Mouse (Mus musculus) ES-Bruce4 (cell line): ENCODE data around the gene Ctnna3. TPM values are rescaled to one million over a fixed set of nuclear protein-coding genes. Genes with fewer than 3 reads are reported as not detected.

Experiments used
- H3K27ac ChIP-seq: 2 replicates; pipeline ENCODE4 v1.5.1; 2012; ENCODE audit warnings: low read length, inconsistent platforms; ENCODE audit not compliant: insufficient read depth
- H3K27me3 ChIP-seq: 2 replicates; pipeline ENCODE4 v1.6.1; 2012; ENCODE audit warnings: mild to moderate bottlenecking, low read length, inconsistent platforms; ENCODE audit not compliant: control insufficient read depth, poor library complexity, insufficient read depth, severe bottlenecking
- H3K36me3 ChIP-seq: 2 replicates; pipeline ENCODE4 v1.6.1; 2012; ENCODE audit warnings: inconsistent platforms, mild to moderate bottlenecking, low read length, moderate library complexity; ENCODE audit not compliant: control insufficient read depth, poor library complexity, insufficient read depth, severe bottlenecking
- H3K4me1 ChIP-seq: one replicate; pipeline ENCODE4 v1.8.1; 2011; ENCODE audit warnings: low read length; ENCODE audit not compliant: control insufficient read depth, insufficient read depth
- H3K4me3 ChIP-seq: 2 replicates; pipeline ENCODE4 v1.5.1; 2011; ENCODE audit warnings: low read depth, mild to moderate bottlenecking, low read length
- H3K9ac ChIP-seq: 2 replicates; pipeline ENCODE4 v1.6.1; 2012; ENCODE audit warnings: low read depth, mild to moderate bottlenecking, inconsistent platforms; ENCODE audit not compliant: poor library complexity, severe bottlenecking
- H3K9me3 ChIP-seq: replicated peaks from 2 replicates; pipeline ENCODE4 v1.6.1; 2012; ENCODE audit warnings: mild to moderate bottlenecking, low read length, inconsistent platforms; ENCODE audit not compliant: control insufficient read depth, poor library complexity, insufficient read depth, severe bottlenecking
- CTCF ChIP-seq: IDR thresholded peaks from one replicate; pipeline ENCODE4 v1.8.1; 2011; ENCODE audit warnings: low read depth, low read length
- EP300 ChIP-seq: IDR thresholded peaks from 2 replicates; pipeline ENCODE4 v1.6.1; 2011; ENCODE audit warnings: low read depth, low read length; ENCODE audit not compliant: insufficient read depth
- POLR2A ChIP-seq: IDR thresholded peaks from one replicate; pipeline ENCODE4 v1.8.1; 2011; ENCODE audit warnings: low read length; ENCODE audit not compliant: insufficient read depth
- polyA plus RNA-seq: library from polyadenylated mRNA; stranded (reverse); fragments of >200 nt; gene quantifications from 2 replicates; pipeline ENCODE4 v1.2.4, GENCODE M21; 2011; ENCODE audit warnings: low read depth; ENCODE audit not compliant: missing spikeins, insufficient read depth, insufficient read length

Ctnna3 gene
- polyA plus RNA-seq, 1 experiment = not detected

- no peaks in the 10 kb centered on the region for H3K36me3 ChIP-seq
- H3K27me3 ChIP-seq = no peaks in the 10 kb centered on the region
- H3K9ac ChIP-seq = no peak overlapping the region
- no peak overlapping the region for H3K4me3 ChIP-seq
- H3K9me3 ChIP-seq = no peaks in the 10 kb centered on the region
- H3K4me1 ChIP-seq = no peaks in the 10 kb centered on the region
- TF ChIP-seq EP300 (no peak), CTCF (no peak), POLR2A (no peak)
- no peak overlapping the region for H3K27ac ChIP-seq
Measured at GRCm38 (mm10) chr10:63478946-63479345, 49.0 kb downstream of the Ctnna3 start.

GRCm38 (mm10) chr10:63480066-63480465 lies 50.2 kb downstream of the Ctnna3 start:
- H3K4me1 ChIP-seq = no peaks in the 10 kb centered on the region
- no peak overlapping the region for H3K9ac ChIP-seq
- H3K27ac ChIP-seq = no peak overlapping the region
- H3K9me3 ChIP-seq = no peaks in the 10 kb centered on the region
- no peaks in the 10 kb centered on the region for H3K36me3 ChIP-seq
- no peak overlapping the region for H3K4me3 ChIP-seq
- no peaks in the 10 kb centered on the region for H3K27me3 ChIP-seq
- TF ChIP-seq EP300 (no peak), POLR2A (no peak), CTCF (no peak)

GRCm38 (mm10) chr10:63488346-63488745 lies 58.4 kb downstream of the Ctnna3 start:
- H3K4me3 ChIP-seq = no peak overlapping the region
- H3K4me1 ChIP-seq = no peaks in the 10 kb centered on the region
- no peaks in the 10 kb centered on the region for H3K36me3 ChIP-seq
- H3K27me3 ChIP-seq = no peaks in the 10 kb centered on the region
- no peak overlapping the region for H3K27ac ChIP-seq
- no peak for TF ChIP-seq CTCF
- TF ChIP-seq EP300 = no peak
- no peak for TF ChIP-seq POLR2A
- no peaks in the 10 kb centered on the region for H3K9me3 ChIP-seq
- no peak overlapping the region for H3K9ac ChIP-seq

GRCm38 (mm10) chr10:63523956-63524355 lies 94.1 kb downstream of the Ctnna3 start:
- Histone ChIP-seq H3K9me3 (no peaks in the 10 kb centered on the region), H3K4me3 (no peak overlapping the region), H3K27me3 (no peaks in the 10 kb centered on the region), H3K27ac (no peak overlapping the region), H3K36me3 (no peaks in the 10 kb centered on the region), H3K9ac (no peak overlapping the region), H3K4me1 (no peaks in the 10 kb centered on the region)
- TF ChIP-seq EP300 (no peak), CTCF (no peak), POLR2A (no peak)

- Histone ChIP-seq H3K27ac (no peak overlapping the region), H3K9ac (no peak overlapping the region), H3K9me3 (no peaks in the 10 kb centered on the region), H3K4me3 (no peak overlapping the region), H3K27me3 (no peaks in the 10 kb centered on the region), H3K36me3 (no peaks in the 10 kb centered on the region), H3K4me1 (no peaks in the 10 kb centered on the region)
- TF ChIP-seq CTCF (no peak), EP300 (no peak), POLR2A (no peak)
Measured at GRCm38 (mm10) chr10:63526027-63526426, 96.1 kb downstream of the Ctnna3 start.

- Histone ChIP-seq H3K27me3 (no peaks in the 10 kb centered on the region), H3K9me3 (no peaks in the 10 kb centered on the region), H3K4me3 (no peak overlapping the region), H3K4me1 (no peaks in the 10 kb centered on the region), H3K9ac (no peak overlapping the region), H3K36me3 (no peaks in the 10 kb centered on the region), H3K27ac (no peak overlapping the region)
- TF ChIP-seq POLR2A = no peak
Measured at GRCm38 (mm10) chr10:63532381-63532780, 102.5 kb downstream of the Ctnna3 start.
